Mouse (Mus musculus) right cerebral cortex, adult 2 months (tissue): Measurements from ENCODE around the gene Pofut1.
"Not testable (repeated sequence)": the region's sequence is repeated elsewhere in the genome, so short reads cannot be mapped to it uniquely, and the experiment has no call there.

Source experiments
- DNase-seq, 2 experiments: peaks; one replicate each; pipeline ENCODE4 v3.0.0; 2021 to 2022; ENCODE audit warnings: low spot score in 2 of 2

Gene Pofut1

DNA sequence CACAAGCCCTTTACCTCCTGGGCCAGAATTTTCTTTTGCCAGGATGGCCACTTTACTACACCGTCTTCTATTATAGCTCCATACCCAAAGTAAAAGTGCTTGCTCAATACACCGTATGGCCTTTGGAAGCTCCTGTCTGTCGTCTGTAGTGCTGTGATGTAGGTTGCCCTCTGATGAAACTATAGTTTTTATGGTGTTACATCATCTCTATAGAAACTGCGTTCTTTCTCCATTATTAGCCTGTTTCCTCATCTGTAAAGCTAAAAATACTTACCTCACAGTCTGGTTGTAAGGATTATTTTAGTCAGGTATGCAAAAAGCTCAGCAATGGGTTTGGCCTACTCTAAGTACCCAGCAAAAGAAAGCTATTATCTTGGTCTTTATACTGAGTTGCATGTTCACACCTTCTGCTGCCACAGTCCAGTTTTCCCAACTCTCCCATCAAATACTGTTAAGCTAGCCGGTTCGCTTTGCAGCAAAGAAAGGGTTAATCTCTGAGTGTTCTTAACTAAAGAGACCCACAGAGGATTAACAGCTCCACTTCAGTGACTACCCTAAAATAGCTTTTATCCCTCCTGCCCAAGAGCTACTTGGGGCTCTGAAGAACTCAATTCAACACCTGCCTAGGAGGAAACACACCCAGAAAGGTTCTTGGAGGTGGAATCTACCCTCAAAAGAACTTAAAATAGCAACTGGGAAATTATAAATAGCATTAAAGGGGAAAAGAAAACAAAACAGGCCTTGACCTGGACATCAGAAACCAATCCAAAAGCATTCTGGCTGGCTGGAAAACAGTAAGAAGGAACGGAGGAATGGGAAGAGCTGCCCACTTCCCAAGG is 2.1 kb upstream of the Pofut1 start:
- DNase-seq, result no peak

DNA sequence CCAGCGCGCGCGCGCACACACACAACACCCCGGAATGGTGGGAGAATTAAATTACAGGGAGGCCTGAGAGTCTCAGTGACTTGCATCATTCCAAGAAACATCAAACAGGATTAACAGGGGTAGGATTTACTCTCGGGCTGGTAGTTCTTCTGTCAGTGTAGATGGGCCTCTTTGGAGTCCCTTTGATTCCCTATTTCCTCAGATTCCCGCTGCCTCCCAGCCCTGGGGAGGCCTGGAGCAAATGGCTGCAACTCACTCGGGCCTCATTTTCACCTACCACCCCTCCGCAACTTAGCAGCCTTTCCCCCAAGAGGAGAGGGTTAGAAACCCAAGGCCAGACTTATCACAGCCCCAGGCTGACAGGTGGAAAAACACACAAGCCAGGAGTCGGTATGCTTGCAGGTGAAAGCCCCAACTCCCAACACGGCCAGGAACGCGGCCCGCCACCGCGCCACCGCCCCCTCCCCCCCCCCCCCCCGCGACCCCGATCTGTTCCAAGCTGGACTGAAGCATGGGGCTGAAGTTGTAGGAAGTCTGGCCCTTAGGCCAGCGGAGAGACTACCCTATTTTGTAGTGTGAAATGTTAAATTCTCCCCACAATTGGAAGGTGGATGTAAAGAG is 1.4 kb upstream of the Pofut1 start:
- no peak for DNase-seq

DNA sequence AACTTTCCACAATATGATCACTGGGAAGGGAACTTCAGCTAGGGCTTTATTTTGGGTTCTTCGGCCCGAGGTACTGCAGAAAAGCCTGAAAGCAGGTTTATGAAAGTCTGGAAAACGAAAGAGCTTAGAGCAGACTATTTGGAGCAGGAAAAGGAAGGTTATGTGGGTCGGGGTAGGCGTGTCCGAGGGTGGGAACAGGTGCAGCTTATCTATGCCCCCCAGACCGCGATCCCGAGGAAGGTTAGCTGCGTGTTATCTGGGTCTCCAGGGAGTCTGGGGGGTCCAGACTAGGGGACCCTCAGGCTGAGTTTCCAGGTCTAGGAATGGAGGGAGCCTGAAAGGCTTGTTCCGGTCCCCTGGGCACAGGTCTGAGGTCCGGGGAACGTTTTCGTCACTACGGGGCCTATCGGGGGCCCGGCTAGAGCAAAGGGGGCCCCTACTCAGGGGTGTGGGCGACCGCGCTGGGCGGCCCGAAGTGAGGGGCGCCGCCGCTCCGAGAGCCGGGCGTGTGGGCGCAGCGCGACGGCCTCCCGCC is 565 bp upstream of the Pofut1 start:
- no peak for DNase-seq

DNA sequence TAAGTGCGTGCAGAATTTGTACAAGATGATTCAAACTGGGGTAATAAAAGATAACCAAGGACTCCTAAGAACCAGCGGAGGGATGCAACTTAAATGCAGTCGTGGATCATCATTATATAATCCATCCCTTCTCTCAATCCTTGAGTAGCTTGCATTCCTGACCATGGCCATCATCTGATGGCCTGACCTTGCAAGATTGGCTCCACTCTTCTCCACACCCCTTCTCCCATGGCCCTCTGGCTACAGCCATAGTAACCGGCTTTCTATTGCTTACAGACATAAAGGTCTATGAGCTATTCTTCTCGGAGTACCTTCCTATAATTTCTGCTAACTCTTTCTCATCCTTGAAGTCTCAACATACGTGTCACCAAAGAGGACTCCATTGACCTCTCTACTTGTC is 823 bp downstream of the Pofut1 start:
- DNase-seq, result no peak

DNA sequence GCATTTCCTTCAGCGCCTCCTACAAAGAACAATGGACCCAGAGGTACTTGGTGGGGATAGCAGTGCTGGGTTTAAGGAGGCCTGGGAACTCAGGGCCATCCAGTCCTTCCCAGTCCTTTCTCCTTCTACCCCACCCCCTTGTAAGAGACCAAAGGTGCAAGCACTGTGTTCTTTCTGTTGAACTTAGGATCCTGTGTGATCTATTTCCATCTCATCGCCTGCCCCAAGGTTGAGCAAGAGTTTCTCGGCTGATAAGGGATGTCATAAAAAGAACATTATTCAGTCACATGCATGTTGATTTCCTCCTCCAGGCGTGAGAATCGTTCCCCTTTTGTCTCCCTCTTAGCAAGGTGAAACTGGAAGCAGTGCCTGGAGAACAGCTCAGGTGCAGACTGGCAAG is 8.4 kb downstream of the Pofut1 start:
- DNase-seq, result no peak

DNA sequence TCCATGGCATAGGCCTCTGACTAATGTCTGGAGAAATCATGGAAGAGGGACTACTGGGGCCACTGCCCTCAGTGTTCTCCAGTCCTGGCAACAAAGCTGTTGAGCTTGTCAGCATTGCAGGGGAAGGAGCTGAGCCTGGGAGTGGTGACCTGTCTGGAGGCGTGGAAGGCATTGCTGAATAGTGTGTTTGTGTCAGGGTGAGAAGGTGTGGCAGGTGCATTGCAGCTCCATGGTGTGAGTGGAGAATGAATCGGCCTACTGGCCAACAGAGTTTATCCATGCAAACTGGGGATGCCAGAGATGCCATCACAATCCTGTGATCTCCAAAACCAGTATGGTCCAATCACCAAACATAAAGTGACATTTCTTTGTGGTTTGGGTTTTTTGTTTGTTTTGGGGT is 15.3 kb downstream of the Pofut1 start:
- no peak for DNase-seq

DNA sequence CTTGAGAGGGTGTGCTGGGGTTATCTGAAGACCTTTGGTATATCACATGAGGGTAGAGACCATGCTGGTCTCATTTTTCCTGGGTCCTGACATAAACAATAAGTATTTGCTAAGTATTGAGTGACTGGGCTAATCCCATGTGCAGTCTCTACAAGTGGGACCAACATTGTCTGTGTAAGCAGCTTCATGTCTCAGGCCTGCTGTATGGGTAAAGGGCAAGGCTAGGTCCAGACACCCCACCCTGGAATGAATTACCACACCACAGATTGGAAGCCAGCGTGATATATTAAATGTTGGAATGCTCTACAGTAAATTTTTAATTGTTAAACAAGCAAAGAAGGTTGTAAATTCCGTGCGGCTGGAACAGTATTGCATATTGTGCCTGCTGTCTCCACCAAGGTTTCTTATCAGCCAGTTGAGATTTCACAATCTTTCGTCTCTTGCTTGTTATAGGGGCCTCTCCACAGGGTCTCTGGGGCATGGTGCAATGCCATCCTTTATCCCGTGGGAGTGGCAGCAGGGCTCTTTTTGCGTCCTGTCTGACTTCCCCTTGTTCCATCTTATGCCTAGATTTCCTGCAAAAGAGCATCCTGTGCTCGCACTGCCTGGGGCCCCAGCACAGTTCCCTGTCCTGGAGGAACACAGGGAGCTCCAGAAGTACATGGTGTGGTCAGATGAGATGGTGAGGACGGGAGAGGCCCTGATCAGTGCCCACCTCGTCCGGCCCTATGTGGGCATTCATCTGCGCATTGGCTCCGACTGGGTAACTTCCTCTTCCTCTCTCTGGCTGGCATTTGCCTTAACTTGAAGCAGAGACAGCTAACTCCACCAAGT is 17.9 kb downstream of the Pofut1 start:
- DNase-seq, result no peak

DNA sequence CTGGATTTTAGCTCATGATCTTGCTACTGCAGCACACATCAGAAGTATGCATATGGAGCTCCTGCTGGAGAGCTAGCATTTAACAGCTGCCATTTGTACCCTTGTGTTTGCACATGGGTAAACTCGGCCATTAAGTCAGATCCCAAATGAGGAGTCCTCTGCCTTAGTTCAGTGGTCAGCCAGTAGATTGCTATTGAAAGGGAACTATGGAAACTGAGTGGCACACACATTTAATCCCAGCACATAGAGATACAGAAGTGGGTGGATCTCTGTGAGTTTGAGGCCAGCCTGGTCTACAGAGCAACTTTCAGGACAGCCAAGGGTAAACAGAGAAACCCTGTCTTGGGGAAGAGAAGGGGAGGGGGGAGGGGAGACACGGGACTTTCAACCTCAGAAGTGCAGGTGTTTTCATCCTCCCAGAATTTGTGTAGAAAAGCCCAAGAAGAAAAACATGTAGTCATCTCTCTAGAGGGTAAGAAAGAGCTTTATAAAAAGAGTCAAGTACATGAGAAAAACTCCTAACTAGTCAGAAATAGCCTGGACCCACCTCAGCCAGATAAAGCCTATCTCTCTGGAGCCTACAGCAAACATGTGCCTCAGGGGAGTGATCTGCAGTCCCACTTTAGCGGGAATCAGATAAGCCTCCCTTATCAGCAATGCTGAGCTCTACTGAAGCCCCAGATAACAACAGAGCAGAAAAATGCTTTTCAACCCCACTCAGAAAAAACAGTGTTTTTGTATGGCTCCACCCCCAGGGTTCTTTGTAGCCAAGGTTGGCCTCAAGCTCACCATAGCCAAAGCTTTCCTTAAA is 18.7 kb downstream of the Pofut1 start:
- no peak for DNase-seq

DNA sequence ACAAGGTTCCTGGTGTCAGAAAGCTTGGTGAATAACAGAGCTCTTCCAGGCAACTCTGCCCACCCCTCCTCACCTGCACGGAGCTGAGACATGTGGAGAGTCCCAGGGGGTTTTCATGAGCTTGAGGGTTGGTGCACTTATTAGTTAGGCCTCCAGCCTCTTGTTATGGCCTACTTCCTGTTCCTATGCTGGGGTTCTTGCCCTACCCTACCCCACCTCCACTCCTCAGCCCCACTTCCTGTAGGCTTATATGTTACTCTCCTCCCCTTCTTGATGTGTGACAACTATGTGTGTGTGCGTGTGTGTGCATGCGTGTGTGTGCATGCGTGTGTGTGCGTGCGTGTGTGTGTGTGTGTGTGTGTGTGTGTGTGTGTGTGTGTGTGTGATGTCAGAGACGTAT is 21.7 kb downstream of the Pofut1 start:
- no peak for DNase-seq

DNA sequence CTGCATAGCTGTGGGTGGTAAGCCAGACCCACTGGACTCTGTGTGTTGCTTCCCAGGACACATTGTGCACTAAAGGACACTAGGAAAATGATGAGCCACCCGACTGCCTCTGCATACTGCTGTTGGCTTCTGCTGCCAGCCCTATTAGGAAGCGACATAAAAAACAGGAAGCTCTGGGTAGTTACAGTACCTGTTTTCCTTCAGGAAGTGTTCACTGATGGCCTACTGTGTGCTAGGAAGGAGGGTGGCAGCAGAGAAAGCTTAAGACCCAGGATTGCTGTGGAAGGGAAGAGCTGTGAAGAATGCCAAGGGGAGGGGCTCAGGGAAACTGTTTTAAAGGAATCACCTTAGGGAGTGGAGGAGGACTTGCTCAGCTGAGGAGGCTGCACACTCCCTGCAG is 26.0 kb downstream of the Pofut1 start:
- no peak for DNase-seq

DNA sequence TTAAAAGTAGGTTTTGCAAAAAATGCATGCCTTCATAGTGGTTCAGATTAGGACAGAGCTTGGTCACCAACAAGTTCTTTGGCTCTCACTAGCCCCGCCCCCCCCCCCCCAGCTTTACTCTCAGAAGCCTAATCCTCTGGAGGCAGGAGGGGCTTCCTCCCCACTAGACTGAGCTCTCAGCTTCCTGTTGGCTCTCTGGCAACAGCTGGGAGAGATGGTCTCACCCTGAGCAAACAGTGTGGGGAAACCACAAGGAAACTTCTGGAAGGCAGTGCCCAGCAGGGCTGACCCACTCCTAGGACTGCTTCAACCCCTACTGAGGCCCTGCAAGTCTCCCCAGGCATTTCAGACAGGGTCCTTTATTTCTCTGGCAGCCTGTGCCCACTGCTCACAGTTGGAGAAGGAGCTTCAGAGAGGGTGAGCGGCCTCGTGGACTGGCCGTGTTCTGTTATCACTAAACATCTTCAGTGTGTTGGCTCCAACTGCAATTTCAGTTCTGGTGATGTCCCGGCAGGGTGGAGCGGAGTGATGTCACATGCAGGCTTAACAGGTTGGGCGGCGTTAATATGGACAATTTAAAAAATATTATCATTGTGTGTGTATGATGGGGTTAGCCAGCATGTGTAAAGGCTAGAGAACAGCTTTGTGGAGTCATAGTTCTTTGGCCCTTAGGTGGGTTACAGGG is 29.0 kb downstream of the Pofut1 start:
- not testable (repeated sequence) for DNase-seq

DNA sequence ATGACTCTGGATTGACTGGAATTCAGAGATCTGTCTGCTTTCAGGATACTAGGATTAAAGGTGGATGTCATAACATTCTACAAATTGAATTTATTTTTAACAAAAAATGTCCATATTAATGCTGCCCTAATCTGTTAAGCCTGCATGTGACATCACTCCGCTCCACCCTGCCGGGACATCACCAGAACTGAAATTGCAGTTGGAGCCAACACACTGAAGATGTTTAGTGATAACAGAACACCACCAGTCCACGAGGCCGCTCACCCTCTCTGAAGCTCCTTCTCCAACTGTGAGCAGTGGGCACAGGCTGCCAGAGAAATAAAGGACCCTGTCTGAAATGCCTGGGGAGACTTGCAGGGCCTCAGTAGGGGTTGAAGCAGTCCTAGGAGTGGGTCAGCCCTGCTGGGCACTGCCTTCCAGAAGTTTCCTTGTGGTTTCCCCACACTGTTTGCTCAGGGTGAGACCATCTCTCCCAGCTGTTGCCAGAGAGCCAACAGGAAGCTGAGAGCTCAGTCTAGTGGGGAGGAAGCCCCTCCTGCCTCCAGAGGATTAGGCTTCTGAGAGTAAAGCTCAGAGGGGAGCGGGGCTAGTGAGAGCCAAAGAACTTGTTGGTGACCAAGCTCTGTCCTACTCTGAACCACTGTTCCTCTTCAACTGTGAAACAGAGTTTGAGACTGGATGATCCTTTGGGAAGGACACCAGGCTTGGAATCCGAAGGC is 33.0 kb downstream of the Pofut1 start:
- DNase-seq, result not testable (repeated sequence)

DNA sequence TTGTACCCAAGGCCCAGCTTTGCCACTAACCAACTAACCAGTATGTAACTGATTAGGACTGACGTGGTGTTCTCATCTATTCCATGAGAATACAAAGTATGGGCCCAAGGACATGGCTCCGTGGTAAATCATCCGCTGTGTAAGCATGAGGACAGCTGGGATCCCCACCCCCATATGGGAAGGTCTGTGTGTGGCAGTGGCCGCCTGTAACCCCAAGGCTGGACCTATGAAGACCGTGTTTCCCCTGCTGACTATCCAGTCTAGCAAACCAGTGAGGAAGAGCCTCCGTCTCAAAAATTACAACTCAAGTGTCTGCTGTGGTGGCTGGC is 33.5 kb downstream of the Pofut1 start:
- DNase-seq, result no peak

DNA sequence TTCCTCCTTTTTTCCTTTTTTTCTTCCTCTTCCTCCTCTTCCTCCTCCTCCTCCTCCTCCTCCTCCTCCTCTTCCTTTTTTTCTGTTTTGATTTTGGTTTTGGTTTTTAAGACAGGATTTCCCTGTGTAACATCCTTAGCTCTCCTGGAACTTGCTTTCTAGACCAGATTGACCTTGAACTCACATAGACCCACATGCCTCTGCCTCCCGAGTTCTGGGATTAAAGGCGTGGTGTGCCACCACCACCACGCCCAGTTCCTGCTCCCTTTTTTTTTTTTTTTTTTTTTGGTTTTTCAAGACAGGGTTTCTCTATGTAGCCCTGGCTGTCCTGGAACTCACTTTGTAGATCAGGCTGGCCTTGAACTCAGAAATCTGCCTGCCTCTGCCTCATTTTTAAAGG is 34.2 kb downstream of the Pofut1 start:
- not testable (repeated sequence) for DNase-seq

DNA sequence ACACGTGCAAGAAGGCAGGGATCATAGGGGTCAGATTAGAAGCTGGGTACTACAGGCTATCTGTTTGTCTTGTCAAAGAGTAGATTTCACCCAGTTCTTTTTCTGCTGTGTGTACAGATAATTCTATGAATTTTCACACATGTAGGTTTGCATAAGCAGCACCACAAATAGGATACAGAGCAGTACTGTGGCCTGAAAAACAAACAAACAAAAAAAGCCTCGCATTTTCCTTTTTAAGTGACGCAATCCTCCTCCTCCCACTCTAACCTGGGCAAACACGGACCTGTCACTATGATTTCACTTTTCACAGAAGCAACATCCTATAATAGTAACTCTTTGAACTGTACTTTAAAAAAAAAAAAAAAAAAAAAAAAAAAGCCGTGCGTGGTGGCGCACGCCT is 35.1 kb downstream of the Pofut1 start:
- DNase-seq, result no peak

DNA sequence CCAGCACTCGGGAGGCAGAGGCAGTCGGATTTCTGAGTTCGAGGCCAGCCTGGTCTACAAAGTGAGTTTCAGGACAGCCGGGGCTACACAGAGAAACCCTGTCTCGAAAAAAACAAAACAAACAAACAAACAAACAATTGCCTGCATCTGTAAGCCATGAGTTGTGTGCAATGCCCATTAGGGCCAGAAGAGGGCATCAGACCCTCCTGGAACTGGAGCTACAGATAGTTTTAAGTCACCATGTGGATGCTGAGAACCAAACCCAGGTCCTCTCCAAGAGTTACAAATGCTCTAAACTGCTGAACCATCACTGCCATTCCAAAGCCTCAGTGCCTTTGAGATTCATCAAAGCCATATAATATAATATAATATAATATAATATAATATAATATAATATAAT is 35.5 kb downstream of the Pofut1 start:
- DNase-seq, result not testable (repeated sequence)

DNA sequence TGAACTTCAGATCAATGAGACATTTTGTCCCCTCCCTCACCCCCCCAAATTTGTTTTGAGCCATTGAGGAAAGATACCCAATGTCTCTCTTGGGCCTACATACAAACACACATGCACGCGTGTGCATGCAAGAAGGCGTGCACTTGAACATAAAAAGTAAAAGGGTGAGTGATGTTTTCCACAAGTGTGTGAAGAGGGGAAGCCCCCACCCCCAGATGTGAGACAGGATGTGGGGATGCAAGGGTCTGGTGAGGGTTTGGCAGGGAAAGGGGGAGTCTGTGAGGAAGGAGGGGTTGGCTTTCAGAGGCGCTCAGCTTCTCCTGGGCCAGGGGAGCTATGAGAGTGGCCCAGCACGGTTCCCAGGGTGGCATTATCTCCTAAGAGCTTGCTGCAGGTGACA is 37.0 kb downstream of the Pofut1 start:
- DNase-seq, result no peak

DNA sequence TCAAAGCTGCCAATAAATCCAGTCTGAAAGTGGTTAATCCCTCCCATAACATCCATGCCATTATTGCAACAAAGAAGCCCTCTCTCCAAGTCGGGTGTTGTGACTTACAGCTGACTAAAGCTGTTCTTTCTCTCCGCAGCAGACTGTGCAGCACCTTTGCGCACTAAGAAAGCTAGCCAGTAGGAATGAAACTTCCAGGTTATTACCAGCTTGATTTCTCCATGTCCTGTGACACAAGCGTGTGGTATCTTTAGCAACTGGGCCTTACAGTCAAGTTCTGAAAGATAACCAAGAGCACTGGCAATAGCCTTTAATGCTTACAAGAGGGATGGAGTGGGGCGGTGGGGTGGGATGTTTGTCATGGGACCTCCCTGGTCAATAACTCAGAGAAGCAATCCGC is 42.6 kb downstream of the Pofut1 start:
- DNase-seq, result no peak

DNA sequence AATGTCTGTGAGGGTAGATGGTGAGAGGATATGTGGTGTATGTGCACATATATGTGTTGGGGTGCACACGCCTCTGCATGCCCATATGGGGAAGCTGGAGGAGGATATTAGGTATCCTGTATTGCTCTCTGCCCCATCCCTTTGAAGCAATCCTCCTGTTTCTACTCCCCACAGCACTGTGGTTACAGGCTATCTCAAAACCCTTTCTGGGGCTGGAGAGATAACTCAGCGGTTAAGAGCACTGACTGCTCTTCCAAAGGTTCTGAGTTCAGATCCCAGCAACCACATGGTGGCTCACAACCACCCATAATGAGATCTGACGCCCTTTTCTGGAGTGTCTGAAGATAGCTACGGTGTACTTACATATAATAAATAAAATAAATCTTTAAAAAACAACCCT is 45.2 kb downstream of the Pofut1 start:
- no peak for DNase-seq

DNA sequence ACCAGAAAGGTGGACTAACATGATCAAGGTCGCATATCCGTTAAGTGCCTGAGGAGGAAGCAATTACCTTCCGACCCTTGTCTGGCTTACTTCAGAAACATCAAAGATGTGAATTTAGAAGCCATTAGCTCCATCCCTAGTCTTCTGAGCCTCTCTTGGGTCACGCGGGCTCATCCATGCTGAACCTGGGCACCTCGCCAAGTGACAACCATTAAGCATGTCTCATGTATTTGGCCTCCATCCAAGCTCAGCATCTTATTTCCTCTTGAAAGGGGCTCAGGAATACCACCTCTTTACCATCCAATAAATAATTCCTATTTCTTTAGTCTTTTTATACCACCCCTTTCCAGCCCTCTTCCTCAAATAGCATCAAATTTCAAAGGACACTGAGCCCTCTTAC is 46.5 kb downstream of the Pofut1 start:
- DNase-seq, result no peak
